Mouse (Mus musculus) layer of hippocampus, postnatal 14 days (tissue): ENCODE measurements around the gene Deaf1. TPM values are rescaled to one million over a fixed set of nuclear protein-coding genes. Genes with fewer than 3 reads are reported as not detected.

Source experiments
- DNase-seq, 2 experiments: peaks; one replicate each; pipeline ENCODE4 v3.0.0; 2021 to 2022; ENCODE audit warnings: low spot score in 2 of 2, mixed read lengths in 1 of 2
- total RNA-seq, 2 experiments: library from RNA; stranded (reverse); gene quantifications; 2 replicates each; pipeline ENCODE4 v1.2.3; 2021

The Deaf1 gene
- total RNA-seq, 2 experiments from 2014 or later = 180 to 199 TPM

DNA sequence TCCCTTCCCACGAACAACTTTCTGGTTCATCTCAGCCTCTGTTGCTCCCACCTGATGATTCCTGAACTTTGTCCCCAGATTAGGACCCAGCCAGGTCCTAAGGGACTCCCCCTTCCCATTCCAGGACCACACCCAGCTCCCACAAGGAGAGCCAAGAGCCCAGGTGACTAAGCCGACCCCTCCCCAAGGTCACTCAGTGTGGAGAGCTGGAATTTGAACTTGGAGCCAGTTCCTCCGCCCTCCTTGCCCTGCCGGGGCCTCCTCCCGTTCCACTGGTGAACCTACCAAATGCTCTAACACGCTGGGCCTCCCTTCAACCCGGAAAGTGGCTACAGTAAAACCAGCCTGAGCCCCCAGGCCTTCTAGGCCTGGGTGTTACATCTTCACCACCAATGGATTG lies 12.5 kb upstream of the Deaf1 start:
- DNase-seq = no peak

DNA sequence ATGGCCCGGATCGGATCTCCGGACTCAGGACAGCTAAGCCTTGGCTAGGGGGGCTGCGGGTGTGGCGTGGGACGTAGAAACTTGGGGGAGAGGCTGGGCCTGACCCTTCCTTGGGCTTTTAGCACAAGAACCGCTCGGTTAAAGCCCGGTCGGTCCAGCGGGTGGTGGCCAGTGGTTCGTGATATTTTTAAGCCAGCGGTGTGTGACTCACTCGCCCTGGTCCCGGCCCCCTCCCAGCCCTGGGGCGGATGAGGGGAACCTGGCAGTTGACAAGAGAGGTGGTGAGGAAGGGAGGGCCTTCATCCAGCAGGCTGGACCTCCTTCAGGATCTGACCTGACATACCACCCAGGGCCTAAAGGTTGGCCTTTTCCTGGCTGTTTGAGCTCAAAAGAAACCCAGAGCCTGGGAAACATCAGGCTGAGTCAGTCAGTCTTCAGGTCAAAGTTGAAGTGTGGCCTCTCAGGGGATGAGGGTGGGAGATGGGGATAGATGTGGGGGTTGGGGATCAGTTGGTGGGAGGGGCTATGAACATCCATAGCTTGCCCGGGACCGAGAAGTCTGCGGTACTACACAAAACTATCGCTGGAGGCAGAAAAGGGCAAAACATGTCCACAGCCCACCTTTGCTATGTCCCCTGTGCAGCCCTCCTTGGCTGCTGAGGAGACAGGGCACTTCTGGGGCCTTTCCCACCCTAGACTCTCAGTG lies 11.9 kb upstream of the Deaf1 start:
- no peak for DNase-seq

DNA sequence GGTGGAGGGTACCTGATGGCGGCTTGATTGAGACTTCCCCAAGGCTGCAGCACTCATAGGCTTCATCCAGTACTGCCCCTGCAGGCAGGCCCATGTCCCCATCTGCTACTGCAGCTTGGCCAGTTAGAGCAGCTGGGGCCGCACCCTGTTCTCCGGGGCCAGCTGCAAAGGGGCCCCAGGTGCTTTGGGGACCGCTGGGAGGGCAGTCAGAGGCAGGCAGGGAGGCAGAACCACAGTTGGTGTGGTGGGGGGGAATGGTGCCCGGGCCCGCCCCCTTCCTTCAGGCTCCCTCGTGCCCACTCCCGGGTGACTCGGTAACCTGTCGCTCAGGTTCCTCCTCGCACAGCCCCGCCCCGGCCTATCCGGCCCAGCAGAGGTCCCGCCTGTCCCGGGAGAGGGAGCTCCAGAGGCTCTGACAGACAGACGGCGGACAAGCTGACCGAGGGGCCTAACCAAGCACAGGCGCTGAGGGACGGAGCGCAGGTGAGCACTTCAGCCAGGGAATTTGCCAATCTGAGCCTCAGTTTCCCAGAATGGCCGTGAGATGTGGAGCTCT lies 11.2 kb upstream of the Deaf1 start, which contains the start of gene Eps8l2:
Eps8l2 (plus strand) TSS at position 305 of the 556 bp plus-strand sequence.
- no peak for DNase-seq

DNA sequence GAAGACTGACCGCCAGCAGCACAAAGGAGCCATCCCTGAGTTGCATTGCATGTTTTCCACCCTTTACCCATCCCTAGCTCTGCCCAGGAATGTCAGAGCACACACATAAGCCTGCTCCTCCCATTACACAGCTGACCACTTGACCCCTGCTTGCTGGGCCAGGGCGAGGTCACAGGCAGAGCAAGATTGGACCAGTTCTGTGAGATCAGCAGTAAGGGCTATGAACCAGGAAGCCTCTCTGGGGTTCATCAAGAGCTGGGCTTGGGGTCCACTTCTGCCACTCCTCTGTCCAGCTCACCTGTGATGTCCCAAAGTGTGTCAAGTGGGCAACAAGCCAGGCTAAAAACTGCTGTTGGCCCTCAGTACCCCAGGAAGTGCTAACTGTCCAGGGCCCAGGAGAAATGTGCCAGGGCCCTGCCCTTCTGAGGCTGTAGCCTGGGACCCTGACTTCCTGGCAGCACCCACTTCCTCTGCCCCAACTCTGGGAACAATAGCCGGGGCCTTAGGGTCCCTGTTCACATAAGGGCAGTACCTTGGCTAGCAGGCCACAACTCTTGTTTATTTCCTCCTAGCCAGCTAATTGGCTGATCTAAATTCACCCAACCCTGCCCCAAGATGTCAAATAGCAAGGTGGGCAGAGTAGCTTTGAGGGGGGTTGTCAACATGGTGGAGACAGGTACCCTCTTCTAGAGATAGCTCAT lies 10.4 kb upstream of the Deaf1 start:
- DNase-seq = no peak

DNA sequence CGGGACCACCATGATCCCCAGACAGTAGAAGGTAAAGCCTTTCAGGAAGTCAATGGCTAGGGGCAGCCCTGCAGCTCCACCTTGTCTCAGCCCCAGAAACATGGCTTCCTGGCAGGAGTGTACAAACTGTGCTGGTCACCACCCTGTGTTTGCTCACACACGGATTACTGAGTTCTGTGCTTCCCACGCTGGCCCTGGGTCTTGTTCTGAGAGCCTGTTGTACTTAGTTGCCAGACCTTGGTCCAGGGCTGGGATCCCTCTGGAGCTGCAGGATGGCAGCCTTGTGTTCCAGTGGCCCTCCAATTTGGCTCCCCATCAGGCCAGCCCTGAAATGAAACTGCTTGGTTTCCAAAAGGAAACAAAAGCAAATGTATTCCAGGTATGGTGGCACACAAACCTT lies 8.8 kb upstream of the Deaf1 start:
- no peak for DNase-seq

DNA sequence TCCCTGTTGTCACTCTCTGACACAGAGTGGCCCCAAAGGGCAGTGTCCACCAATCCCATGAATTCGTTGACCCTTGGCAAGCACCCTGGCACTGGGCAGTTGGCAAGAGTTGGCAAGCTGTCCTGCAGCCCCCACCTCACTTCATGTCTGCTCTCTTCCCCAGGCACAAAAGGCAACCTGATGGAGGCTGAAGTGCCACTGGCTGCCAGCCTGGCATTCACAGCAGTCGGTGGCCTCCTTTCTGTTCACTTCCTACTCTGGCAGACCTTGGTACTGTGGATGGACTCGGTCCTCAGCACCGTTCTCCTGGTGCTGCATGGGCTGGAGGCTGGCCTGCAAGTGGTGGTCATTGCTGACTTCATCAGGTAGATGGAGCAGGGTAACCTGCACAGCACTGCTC lies 8.2 kb upstream of the Deaf1 start:
- DNase-seq = peak in 1 of 2 experiments; percentile 41

DNA sequence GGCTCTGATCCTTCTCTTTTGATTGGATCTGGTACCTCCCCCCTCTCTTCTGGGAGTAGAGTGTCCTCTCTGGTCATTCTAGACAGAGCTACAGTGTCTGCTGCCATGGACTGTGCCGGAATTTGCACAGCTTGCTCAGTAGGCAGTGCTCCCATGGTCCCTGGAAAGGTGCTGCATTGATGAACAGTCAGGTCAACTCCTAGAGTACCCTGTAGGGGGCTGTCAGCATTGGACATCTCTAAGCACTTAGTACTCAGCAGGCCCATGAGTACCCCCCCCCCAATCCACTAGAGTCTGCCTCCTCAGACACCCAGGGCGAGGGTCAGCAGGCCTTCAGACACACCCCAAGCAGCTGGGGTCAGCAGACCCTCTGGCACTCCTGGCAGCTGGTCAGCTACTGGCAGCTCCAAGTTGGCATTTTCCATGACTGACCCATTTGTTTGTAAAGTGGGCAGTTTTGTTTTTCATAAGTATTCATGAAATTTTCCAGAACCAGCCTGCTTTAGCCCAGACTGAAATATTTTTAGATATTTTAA lies 7.6 kb upstream of the Deaf1 start:
- no peak for DNase-seq

DNA sequence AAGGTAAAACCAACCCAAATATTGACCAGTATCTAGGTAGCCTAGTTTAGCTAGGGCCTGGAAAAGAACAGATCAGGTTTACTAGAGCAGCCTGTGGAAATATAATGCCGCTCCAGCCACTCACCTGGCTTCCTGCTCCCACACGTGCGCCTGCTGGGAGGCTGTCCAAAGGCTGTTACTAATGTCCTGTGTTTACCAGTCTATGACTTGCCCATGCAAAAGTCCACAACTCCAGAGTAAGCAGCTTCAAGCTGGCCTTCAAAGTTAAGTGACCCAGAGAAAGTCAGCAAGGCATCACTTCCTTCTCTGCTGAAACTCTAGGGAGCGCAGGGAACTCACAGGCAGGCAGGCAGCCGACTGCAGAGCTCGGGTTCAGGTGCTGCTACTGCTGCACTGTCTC lies 4.5 kb upstream of the Deaf1 start:
- DNase-seq = no peak

DNA sequence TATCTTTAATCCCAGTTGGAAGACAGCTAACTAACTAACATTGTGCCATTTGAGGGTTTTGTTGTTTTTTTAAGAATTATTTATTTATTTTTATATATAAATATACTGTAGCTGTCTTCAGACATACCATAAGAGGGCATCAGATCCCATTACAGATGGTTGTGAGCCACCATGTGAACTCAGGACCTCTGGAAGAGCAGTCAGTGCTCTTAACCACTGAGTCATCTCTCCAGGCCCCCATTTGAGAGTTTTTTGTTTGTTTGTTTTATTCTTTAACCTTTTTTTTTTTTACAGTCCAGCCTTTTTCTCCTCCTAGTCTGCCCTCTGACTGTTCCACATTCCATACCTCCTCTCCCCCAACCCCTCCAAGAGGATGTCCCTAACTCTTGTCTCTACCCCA lies 3.2 kb upstream of the Deaf1 start:
- DNase-seq = no peak

DNA sequence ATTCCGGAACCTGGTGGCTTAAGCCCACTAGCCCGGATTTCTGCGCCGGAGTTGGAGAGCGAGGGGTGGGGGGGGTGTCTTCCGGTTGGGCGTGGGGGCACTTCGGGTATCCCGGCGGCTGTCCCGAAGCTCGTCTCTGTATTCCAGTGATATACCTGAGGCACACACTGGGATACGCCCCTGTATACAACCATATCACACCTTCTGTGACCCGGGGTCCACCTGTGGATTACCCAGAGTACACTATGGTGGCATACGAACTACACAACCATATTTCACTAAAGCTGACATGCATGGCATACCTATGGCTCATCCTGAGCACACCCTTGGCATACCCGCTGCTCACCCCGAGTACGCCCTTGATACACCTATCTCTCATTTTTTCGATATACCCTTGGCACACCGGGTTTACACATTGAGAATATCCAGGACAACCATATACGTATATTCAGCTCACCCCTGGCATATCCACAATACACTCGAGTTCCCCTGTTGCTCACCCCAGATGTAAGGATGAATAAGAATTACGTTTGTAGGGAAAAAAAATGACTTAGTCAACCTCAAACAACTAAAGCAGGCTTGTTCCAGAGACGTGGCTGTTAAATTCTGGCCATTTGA lies 992 bp upstream of the Deaf1 start:
- DNase-seq = no peak

DNA sequence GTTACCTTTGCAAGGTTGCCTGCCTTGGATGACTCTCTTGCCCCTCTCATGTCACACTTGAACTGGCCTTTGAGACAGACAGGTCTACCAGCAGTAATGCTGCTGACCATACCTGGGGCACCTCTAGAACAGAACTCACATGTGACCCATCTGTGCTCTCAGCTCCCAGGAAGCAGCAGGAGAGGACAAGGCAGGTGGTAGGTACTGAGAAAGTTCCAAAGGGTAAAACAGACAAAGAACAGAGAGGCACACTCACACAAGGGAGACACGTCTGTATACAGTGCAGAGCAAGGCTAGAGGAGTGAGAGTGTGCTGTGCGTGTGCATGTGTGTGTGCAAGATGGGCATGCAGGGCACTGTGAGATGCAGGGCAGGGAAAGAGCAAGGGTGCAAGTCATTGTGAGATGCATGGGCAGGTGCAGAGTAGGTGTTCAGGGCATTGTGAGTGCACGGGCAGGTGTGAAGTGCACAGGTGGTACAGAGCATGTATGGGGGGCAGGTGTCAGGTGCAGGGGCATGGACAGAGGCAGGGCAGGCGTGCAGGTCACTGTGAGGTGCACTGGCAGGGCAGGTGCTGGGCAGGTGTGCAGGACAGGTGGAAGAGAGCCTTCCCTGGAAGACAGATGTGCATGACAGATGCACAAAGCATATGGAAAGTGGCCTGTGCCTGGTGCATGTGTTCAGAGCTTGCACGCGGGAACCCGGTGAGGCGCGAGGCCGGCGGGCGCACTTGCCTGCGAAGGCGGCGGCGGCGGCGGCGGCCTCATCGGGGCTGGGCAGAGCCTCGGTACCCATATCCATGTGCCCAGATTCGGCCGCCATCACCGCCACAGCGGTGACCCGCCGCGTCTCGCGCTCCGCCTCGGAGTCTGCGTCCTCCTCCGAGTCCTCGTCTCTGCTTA lies 694 bp downstream of the Deaf1 start:
- peak in 1 of 2 experiments; percentile 39 for DNase-seq

DNA sequence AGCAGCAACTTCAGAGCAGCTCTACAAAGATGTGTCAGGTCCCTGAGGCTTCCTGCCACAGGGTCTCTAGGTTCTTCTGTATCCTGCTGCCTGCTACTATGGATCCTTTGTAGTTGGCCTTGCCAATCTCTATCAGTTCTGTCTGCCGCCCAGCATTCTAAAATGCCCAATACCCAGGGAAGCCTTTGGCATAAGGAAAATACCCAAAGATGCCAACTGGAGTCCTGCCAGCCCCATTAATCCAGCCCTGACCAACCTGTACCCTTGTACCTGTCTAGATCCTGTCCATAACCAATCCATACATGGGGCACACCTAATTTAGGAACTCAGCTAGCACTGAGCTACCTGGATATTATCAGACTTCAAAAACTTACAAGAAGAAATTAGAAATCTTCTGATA lies 2.8 kb downstream of the Deaf1 start:
- no peak for DNase-seq

DNA sequence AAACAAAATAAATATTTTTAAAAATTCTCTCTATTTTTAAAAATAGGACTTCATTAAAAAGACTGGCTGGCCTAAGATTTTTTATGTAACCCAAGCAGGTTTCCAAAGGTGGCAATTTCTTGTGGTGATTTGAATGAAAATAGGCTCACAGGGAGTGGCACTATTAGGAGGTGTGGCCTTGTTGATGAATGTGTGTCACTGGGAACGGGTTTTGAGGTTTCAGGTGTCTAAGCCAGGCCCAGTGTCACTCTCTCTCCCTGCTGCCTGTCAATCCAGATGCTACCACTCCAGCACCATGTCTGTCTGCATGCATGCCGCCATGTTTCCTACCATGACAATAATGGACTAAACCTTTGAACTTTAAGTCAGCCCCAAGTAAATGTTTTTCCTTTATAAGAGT lies 8.0 kb downstream of the Deaf1 start:
- DNase-seq = no peak

DNA sequence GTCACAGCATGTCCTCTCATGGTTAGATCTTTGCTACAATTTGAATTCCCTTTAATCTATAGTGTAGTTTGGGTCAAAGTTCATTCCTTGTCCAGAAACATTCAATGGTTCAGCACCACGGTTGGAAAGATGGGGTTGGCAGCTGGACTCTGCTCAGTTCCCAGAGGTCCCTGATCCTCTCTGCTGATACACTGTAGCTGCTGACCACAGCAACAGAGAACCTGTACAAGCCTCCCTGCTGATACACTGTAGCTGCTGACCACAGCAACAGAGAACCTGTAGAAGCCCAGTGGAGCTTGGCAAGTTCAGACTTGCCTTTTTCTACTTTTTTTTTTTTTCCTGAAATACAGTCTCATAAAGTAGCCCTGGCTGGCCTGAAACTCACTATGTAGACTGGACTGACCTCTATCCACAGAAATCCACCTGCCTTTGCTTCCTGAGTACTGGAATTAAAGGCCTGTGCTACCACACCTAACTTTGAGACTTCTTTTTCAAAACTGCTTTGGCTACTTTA lies 9.8 kb downstream of the Deaf1 start:
- no peak for DNase-seq

DNA sequence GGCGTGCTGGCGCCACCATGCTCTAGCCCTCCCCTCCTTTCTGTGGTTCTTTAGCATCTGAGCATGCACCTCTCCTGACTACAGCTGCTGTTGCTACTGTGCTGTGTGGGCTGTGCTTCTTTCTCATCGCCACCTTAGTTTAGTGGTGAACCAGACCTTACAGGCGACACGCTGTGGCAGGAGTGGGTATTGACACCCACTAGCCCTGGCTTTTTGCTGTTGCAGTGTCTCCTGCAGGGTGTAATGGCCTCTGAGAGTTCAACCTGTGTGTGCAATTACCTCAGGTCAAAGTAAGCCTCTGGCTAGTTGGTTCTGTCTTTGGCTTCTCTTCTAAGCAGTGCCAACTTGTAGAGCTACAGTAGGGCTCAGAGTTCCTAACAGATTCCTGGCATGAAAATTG lies 11.5 kb downstream of the Deaf1 start:
- no peak for DNase-seq

DNA sequence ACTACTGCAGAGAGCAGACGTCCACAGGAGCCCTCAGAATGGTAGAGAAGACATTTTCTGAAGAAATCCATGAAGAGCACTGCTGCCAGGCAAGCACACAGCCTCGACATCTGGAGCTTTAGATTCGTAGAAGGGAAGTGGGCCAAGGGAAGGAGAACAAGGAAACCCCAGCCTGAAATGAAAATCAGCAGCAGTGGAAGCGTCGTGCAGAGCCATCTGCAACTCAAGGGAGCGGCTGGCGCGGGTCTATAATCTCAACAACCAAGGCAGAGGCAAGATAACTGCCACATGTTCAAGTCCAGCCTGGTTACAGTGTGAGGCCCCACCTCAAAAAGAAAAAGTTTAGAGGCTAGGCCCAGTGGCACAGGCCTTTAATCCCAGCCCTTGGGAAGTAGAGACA lies 12.4 kb downstream of the Deaf1 start:
- no peak for DNase-seq

DNA sequence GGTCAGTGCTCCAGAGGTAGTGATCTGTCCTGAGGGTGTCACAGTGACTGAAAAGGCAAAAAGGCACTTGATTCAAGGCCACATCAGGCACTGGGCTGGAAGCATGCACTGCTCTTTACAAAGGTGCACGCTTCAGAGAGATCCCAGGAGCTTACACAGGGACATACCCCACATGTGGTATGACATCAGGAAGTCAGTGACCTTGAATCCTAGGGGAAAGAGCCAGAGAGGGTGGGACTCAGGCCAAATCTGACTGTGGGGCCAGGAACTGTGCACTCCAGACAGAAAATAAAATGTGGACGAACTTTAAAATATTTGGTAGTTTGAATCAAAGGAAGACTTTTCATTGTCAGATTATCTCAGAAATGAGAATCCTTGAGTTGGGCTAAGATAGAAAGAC lies 13.1 kb downstream of the Deaf1 start:
- no peak for DNase-seq

DNA sequence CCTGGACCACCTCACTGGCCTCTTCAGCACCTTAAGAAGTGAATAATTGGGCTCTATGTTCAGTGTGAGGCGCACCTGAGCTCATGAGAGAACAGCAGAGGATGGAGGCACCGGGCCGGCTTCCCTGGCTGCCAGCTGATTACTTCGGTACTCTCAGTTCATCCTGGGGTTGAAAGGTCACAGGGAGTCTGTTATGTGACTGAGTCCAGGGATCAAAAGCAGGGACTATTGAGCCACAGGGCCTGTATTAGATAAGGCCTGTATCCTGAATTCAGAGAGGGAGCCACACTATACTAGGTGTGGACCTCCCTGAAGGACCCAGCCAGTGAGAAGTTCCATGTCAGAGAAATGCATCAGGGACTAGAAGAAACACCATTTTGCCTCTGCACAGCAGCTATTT lies 23.0 kb downstream of the Deaf1 start:
- DNase-seq = no peak

DNA sequence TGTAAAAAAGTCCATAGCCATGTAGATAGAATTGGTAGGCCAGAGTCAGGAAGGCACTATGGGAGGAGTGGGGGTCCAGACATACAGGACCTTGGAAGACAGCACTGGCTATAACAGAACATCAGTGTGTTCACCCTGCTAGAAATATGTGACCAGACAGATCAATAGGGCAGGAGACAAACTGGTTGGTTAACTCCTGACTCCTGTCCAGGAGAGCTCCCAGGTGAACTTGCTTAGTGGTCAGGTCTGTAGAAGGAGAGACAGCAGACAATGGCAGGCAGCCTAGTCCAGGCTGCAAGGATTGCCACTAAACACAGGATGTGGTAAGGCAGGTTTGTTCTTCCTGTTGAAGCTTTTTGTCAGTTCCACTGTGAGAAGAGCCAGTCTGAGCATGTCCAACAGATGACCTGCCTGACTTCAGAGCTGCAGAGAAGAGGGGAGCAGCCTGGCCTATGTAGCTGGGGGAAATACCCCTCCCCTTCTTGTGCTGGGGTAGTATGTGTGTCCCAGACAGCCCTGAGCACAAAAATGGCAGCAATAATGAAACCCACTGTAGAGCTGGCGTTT lies 24.7 kb downstream of the Deaf1 start:
- no peak for DNase-seq

DNA sequence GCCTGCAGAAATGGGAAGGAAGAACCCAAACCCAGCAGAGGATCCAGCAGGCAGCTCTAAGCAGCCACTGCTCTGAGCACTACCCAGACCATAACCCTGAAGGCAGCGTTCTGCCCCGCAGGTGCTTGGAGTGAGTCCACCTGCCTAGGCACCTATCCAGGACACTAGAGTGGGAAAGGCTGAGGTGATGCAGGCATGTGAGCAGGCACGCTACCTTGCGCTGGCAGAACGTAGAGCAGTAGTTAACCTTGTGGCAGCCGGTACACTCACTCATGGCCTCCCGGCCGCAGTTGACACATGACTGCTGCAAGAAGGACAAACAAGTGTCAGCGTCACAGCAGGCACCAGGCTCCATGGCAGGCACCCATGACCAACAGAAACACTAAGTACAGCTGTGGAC lies 26.1 kb downstream of the Deaf1 start:
- DNase-seq = no peak
